Mouse (Mus musculus) bone marrow, adult 2 months (tissue): ENCODE results near the gene Ms4a1.

Source experiments
- CTCF ChIP-seq: fragments of 200-500 bp; IDR thresholded peaks from 2 replicates; pipeline ENCODE4 v1.5.1; 2011; ENCODE audit warnings: low read length, control low read depth; ENCODE audit not compliant: control insufficient read depth, insufficient read depth
- POLR2A ChIP-seq: fragments of 200-500 bp; IDR thresholded peaks from 2 replicates; pipeline ENCODE4 v1.6.1; 2011; ENCODE audit warnings: low read depth, mild to moderate bottlenecking, control low read depth, low read length, borderline replicate concordance; ENCODE audit not compliant: control insufficient read depth

GRCm38 (mm10) chr19:11263549-11263948, 2.5 kb downstream of the Ms4a1 start:
- TF ChIP-seq POLR2A = no peak
- TF ChIP-seq CTCF = no peak
